Mouse (Mus musculus): ENCODE measurements at regions not wholly inside any gene's neighbourhood (a gene's known extent, or its start where the extent isn't known, plus 50 kb on each side); places are given as distances from the start of the nearest gene placed in this dataset.

DNA sequence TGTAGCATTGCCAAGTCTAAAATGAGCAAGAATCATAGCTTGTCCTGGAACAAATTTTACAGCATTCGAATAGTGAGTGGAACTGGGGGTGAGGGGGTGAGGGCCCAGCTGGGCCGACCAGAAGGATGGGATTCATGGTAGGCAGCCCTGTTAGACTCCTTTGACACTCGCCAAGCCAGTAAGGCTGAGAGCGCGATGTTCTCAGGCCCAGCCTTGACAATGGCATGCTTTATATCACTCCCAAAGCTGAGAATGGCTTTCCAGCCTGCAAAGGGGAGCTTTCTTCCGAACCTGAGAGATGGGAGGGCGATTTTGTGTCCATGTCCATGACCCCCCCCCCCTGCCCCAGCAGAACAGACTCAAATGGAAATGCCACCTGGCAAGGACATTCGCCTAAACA lies 167.7 kb upstream of the Serp2 start:
- in situ Hi-C loops (cut with MboI; ENCODE audit: unreplicated experiment in 2 of 2): no loop called here

GRCm38 (mm10) chr14:76723551-76723950 lies 166.9 kb upstream of the Serp2 start:
- in situ Hi-C loops (cut with MboI; ENCODE audit: unreplicated experiment in 2 of 2): no loop called here

DNA sequence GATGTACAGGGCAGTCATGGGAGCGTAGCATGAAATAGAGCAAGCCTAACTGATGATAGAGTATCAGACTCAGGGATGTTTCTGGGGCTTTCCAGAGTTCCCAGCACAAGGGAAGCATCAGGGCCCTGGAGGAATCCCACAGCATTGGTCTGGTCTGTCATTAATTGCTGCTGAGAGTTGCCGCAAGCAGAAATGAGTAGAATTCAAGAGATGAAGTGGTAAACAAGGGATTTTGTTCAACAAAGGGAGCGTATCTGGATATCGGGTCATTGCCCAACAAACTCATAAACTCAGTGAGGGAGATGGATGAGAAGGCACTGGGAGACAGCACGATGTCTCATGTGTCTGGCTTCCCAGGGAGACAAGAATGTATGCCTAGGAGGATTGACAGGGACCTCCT lies 165.6 kb upstream of the Serp2 start:
- in situ Hi-C loops (cut with MboI; ENCODE audit: unreplicated experiment in 2 of 2): no loop called here

GRCm38 (mm10) chr14:76721751-76722150 lies 165.1 kb upstream of the Serp2 start:
- in situ Hi-C loops (cut with MboI; ENCODE audit: unreplicated experiment in 2 of 2): no loop called here

- in situ Hi-C loops (cut with MboI; ENCODE audit: unreplicated experiment in 2 of 2): no loop called here
Observed at GRCm38 (mm10) chr14:76717081-76717480, 160.4 kb upstream of the Serp2 start.

DNA sequence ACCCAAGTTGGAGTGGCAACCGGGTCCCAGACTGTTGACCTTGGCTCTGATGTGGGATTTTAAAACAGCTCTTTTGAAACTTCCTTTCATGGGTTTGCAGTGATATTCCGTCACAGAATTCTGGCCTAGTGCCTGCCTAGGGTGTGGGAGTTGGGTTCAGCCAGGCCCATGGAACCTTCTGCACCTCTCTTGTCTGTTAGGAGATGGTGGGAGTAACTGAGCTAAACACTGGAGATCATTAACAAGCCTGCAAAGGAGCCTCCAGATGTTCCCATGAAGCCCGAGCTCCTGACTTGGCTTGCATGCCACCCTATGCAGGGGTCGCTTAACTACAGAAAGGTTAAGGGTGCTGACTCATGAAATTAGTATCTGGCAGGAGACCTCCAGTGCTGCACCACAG lies 158.0 kb upstream of the Serp2 start:
- in situ Hi-C loops (cut with MboI; ENCODE audit: unreplicated experiment in 2 of 2): no loop called here

DNA sequence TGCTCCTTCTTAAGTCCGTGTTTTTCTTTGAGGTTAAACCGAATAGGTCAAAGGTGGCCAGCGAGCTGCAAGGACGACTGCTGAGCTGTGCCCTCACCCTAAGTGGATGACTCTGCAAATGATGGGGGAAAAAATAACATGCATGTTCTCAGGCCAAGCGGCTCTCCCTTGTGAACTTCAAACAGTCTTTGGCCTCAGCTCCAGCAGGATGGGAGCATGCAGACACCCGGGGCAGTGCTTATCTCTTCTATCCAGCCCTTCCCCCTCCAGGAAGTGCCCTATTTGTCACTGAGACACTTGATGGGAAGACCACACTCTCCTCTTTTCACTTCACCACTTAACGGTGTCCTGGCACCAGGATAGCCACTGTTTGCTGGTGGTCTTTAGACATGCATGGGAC lies 157.3 kb upstream of the Serp2 start:
- in situ Hi-C loops (cut with MboI; ENCODE audit: unreplicated experiment in 2 of 2): no loop called here

- in situ Hi-C loops (cut with MboI; ENCODE audit: unreplicated experiment in 2 of 2): no loop called here
Observed at GRCm38 (mm10) chr14:76708728-76709127, 152.0 kb upstream of the Serp2 start.

DNA sequence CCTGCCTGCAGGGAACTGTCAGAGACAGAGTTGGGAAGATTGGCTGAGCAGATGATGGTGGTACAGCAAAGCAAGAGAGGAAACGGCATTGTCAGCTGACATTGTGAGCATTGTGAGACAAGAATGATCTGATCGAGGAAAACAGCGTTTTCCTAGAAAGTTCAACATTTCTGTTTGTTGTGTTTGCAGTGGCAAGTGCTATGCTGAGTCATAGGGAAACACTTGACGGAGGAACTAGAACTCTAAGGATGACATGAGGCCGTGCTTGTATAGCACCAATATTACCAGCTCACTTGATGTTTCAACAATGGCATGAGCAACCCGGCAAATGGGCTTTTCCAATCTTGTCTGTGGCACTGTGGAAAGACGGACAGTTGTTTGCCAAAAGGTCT lies 146.7 kb upstream of the Serp2 start:
- in situ Hi-C loops (cut with MboI; ENCODE audit: unreplicated experiment in 2 of 2): no loop called here

- in situ Hi-C loops (cut with MboI; ENCODE audit: unreplicated experiment in 2 of 2): no loop called here
Observed at GRCm38 (mm10) chr14:76702709-76703372, 146.2 kb upstream of the Serp2 start.

- in situ Hi-C loops (cut with MboI; ENCODE audit: unreplicated experiment in 2 of 2): no loop called here
Observed at GRCm38 (mm10) chr14:76701911-76702708, 145.4 kb upstream of the Serp2 start.

GRCm38 (mm10) chr14:76701304-76701703 lies 144.6 kb upstream of the Serp2 start:
- in situ Hi-C loops (cut with MboI; ENCODE audit: unreplicated experiment in 2 of 2): no loop called here

GRCm38 (mm10) chr14:76700796-76701195 lies 144.1 kb upstream of the Serp2 start:
- in situ Hi-C loops (cut with MboI; ENCODE audit: unreplicated experiment in 2 of 2): no loop called here

DNA sequence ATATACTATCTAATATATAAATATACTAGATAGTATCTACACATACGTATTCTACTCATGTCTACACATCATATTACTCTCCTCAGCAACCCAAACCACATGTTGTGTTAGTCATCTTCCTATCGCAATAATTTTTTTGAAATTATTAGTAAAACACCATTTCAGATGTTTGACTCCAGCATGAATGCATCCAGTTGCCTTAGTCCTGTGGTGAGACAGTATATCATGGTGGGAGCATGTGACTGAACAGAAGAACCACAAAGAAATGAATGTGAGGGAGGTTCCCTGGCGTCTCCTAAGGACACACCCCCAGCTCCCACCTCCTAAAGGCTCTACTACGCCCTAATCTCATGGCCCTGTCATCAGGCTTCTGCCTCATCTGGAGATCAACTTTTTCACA lies 143.5 kb upstream of the Serp2 start:
- in situ Hi-C loops (cut with MboI; ENCODE audit: unreplicated experiment in 2 of 2): no loop called here

DNA sequence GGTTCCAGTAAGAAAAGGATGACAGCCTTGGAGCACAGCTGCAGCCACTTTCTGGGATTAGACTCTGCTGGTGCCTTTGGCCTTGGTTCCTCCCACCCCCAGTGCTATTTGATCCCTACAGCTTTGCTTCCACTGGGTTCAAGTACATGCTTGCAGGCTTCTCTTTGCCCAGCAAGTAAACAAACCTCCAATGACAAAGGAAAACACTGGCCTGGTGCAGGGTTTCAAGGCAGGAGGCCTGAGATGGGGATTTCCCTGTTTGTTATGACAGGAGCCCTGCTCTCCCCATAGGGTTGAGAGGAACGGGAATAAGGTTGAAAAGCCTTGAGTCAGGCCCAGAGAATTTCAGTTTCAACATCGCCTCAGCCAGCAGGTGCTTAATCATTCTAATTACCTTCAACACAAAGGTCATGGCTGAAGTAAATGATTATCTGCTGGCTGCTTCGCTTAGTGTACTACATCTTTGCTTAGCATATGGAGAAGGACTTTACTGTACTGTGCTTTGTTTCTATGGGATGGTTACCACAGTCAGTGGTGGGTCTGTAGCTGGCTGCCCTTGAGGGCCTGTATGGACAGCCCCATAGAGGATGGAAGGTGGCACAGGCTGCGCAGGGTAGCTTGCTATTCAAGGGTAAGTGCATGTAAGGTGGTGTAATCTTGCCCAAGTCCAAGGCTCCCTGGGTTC lies 142.2 kb upstream of the Serp2 start:
- in situ Hi-C loops (cut with MboI; ENCODE audit: unreplicated experiment in 2 of 2): loop anchor here (25.0 kb wide), 5 partner anchors 862 to 1662 kb away; partner anchors contain the start of genes Tnfsf11 (in 1 of the 2) and Tpt1 (in 1 of the 2)

- in situ Hi-C loops (cut with MboI; ENCODE audit: unreplicated experiment in 2 of 2): loop anchor here (25.0 kb wide), 5 partner anchors 859 to 1659 kb away; partner anchors contain the start of genes Tnfsf11 (in 1 of the 2) and Tpt1 (in 1 of the 2)
Observed at GRCm38 (mm10) chr14:76696729-76697128, 140.0 kb upstream of the Serp2 start.

GRCm38 (mm10) chr14:76695691-76696355 lies 139.1 kb upstream of the Serp2 start:
- in situ Hi-C loops (cut with MboI; ENCODE audit: unreplicated experiment in 2 of 2): loop anchor here (25.0 kb wide), 5 partner anchors 859 to 1659 kb away; partner anchors contain the start of genes Tnfsf11 (in 1 of the 2) and Tpt1 (in 1 of the 2)

GRCm38 (mm10) chr14:76694894-76695293 lies 138.2 kb upstream of the Serp2 start:
- in situ Hi-C loops (cut with MboI; ENCODE audit: unreplicated experiment in 2 of 2): loop anchor here (25.0 kb wide), 5 partner anchors 858 to 1658 kb away; partner anchors contain the start of genes Tnfsf11 (in 1 of the 2) and Tpt1 (in 1 of the 2)

DNA sequence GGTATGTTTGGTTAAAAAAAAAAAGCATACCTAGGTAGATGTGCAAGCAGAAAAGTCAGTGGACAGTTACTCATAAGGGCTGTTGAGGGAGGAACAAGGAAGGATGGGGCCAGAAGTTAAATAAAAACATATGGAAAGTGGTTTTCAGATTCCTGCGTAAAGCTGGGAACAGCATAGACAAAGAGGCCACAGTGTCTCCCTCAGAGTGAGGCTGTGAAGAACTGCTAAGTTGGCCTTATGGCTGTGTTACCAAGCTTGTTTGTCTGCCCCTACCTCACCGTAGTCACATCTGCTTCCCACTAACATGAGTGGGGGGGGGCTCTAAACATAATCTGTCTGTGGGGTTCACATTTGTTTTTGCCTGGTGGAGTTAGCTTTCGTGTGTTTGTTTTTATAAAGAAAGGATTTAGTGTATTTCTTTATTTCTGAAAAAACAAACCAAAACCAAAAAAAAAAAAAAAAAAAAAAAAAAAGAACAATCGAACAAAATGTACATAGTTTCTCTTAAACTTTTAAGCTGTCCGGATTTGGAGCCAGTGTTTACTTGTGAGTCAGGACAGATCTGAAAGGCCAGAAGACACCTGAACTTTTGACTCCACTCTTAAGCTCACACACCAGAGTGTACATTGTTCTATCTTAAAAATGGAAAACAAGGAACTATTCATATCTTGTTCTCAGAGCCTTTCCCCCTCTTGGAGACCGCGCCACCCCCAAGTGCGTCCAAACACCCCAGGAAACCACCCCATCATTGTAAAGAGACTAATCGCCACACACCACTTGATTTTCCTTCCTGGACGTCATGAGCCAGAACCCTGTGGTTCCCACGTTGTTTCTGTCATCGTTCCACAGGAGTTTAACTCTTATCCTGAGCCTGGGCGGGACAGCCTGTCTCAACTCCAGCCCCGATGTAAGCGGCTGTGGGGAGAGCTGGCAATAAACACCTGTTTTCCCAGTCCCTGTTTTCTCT lies 136.9 kb upstream of the Serp2 start:
- in situ Hi-C loops (cut with MboI; ENCODE audit: unreplicated experiment in 2 of 2): loop anchor here (25.0 kb wide), 5 partner anchors 856 to 1656 kb away; partner anchors contain the start of genes Tnfsf11 (in 1 of the 2) and Tpt1 (in 1 of the 2)

Data from v-Abl transformed pro-B cells (cell line).